Mouse (Mus musculus) adrenal gland (tissue): Measurements from ENCODE around the gene Rab27a.
"Not testable (repeated sequence)": the region's sequence is repeated elsewhere in the genome, so short reads cannot be mapped to it uniquely, and the experiment has no call there.

Source experiments
- intact Hi-C: fragments of 180-260 bp; cut with DNase I; formaldehyde crosslinking; loops from one replicate; pipeline ENCODE4 v1.15.1; 2025

Rab27a gene

GRCm38 (mm10) chr9:73045204-73045603 is 550 bp downstream of the Rab27a start:
- intact Hi-C loops, result no loop called here

- intact Hi-C loops, result no loop called here
Measured at GRCm38 (mm10) chr9:73045711-73046110, 1.1 kb downstream of the Rab27a start.

- intact Hi-C loops, result no loop called here
Measured at GRCm38 (mm10) chr9:73047906-73048305, 3.3 kb downstream of the Rab27a start.

- intact Hi-C loops, result no loop called here
Measured at GRCm38 (mm10) chr9:73048927-73049326, 4.3 kb downstream of the Rab27a start.

GRCm38 (mm10) chr9:73049833-73050232 is 5.2 kb downstream of the Rab27a start:
- intact Hi-C loops, result no loop called here

GRCm38 (mm10) chr9:73050606-73051005 is 6.0 kb downstream of the Rab27a start:
- intact Hi-C loops, result no loop called here

DNA sequence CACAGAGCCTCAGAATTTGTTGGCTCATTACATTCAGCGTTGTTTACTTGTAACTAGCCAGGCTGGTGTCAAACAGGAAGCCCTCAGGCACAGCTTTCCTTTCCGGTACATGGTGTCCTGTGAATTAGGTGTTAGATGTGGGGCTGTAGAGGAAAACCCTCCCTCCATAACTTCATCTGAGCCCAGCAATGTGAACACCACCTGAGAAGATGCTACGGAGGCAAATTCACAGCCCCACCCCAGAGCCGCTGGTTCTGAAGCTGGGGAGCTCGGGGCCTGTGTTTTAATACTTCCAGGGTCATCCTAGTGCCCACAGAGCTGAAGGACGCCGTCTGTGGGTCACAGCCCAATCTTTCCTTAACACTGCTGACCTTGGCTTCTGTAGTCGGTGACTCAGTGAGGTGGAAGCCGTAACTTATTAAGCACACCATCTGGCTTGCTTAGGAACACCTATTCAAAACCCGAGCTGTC is 10.8 kb downstream of the Rab27a start:
- intact Hi-C loops, result no loop called here

DNA sequence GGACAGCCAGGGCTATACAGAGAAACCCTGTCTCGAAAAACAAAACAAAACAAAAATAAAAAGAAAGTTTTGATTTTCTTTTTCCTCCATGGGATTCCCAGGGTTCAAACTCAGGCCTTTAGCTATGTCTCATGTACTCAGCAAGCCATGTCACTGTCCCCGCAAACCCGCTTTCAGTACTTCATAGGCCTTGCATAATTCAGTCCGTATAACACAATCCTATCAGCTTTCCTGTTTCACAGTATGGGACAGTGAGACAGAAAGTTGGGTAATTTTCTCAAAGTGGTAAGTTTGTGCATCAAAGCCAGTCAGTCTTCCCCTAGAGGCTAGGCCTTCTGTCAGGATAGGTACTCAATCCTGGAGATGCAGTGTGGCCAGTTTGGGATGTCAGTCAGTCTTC is 14.6 kb downstream of the Rab27a start:
- intact Hi-C loops, result no loop called here

DNA sequence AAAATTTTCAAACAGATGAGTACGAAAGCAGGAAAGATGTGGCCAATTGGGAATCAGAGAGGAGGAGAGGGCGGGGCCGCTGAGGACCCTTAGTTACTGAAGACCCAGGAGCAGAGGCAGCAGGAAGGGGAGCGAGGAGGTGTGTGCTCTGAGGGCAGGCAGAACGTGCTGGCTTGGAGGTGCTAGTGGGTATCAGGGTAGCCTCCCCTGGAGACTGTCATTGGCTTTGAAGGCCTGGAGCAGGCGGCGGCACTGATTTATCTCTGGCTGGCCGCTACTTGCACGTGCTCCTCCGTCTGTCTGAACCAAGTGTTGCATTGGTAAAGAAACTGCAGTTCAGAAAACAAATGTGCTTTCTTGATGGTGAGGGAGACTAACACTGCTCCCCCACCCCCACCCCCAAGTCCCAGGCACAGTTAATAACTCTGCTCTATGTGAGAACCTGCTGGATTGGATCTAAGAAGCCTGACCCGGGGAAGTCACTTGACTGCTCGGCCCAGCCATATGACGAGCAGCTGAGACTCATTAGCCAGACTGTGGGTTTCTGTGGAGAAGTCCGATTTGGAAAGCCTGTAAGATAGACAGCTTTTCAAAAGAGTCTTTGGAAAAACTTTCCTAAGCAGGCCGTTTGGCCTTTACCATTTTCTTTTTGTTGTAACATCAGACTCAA is 19.1 kb downstream of the Rab27a start:
- intact Hi-C loops, result no loop called here

- intact Hi-C loops, result no loop called here
Measured at GRCm38 (mm10) chr9:73067086-73067485, 22.4 kb downstream of the Rab27a start.

- intact Hi-C loops, result no loop called here
Measured at GRCm38 (mm10) chr9:73068230-73068679, 23.6 kb downstream of the Rab27a start.

DNA sequence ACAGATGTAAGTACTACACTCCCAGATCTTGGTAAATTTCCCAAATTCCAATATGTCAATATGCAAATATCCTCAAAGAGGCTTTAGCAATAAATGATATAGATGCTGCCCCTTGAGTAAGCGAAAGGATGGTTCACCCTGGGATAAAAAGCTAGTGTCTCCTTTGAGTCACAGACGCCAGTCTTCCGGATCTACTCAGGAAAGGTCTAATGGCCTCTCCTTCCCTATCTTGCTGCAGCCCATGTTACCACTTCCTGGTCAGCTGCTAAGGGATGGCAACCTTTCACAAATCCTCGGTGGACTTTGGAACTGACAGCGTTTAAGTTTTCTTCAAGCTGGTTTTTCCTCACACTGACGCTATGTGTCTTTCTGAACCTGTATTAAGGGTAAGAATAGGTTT is 24.0 kb downstream of the Rab27a start:
- intact Hi-C loops, result no loop called here

- intact Hi-C loops, result no loop called here
Measured at GRCm38 (mm10) chr9:73070971-73071659, 26.5 kb downstream of the Rab27a start.

- intact Hi-C loops, result no loop called here
Measured at GRCm38 (mm10) chr9:73072426-73072825, 27.8 kb downstream of the Rab27a start.

DNA sequence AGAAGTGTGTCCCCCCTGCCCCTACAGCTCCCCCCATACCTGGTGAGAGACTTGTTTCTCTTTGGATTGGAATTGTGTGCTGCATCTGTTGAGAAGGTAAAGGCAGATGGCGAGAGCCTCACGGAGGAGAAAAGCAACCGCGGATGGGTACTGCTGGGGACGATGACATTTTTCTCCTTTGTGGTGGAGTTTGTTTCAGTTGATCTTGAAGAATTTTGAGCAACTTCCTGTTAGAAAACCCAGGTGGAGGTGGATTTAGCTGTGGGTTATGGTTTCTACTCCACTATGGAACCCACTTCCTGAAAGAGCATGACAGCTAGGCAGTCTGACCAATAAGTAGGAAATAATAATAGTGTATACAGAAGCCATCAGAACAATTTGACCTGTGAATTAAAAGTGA is 28.5 kb downstream of the Rab27a start:
- intact Hi-C loops, result no loop called here

DNA sequence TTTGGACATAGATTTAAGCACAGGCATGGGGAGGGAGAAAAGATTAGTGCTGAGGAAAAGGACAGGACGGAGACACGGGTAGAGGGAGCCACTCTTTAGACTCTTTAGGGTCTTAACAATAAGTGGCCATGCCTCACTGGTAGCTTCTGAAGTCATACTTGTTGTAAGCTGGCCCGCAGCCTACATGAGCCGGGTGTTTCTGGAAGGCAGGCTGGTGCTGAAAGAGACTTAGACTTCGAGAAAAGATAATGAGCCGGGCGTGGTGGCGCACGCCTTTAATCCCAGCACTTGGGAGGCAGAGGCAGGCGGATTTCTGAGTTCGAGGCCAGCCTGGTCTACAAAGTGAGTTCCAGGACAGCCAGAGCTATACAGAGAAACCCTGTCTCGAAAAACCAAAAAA is 34.7 kb downstream of the Rab27a start:
- intact Hi-C loops, result not testable (repeated sequence)

DNA sequence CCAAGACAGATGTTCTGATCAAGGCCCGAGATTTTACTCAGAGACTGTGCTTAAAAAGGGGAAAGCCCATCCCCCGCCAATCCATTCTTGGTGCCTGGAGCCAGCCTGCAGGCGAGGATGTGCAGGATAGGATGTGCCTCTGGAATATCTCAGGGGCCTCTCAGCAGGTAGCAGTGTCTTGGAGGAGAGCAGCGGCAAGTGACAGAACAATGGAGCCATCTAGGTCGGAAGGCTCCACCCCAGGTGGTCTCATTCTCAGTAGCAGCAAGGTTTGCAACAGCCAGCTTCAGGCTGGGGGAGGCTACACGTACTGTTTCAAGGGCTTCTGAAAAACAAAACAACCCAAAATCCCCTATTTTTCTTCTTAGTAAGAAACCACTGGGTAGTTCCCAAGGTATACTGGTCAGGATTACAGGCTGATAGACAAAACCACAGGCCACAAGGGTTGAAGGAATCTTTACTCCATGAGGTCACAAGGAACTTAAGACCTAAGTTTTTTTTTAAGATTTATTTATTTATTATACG is 35.2 kb downstream of the Rab27a start:
- intact Hi-C loops, result no loop called here

DNA sequence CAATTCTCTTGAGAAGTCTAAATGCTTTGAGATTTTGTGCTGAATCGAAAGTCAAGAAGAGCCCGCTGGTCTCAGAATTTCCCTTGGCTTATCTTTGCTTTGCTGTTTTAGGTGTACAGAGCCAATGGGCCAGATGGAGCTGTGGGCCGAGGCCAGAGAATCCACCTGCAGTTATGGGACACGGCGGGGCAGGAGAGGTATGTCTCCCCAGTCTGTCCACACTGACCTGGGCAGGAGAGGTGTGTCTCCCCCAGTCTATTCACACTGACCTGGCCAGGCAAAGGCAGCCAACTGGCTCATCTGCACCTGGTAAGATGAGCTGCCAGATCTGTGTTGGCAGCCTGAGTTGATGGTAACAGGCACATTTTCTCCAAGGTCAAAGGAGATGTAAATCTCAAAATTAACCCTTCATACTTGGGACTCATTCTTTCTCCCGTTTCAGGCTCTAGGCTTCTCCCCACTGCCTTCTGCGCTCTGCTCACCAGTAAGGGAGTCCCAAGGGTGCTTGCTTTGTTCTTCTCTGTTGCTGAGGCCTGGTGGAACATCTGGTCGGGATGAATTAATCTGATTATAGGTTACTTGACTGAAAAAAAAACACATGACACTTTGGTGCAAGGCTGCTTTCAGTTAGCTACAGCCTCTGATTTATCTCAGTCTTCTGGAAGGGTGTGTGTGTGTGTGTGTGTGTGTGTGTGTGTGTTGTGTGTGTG is 37.8 kb downstream of the Rab27a start:
- intact Hi-C loops, result no loop called here

DNA sequence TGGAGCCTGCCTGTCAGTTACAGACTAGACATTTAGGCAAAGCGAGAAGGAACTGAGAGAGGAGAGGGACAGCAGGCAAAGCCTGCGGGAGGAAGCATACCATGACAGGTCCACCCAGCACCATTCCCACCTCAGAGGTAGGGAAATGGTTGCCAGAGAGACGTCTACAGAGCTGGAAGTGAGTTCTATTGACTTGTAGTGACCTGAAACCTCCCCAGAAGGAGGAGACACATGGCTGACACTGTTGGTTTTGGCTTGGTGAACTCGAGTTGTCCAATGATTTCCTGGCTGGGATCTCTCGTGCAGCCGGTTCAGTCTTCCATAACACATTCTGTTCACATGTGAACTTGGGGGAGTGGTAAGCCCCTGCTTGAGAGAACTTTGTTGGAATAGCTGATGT is 39.3 kb downstream of the Rab27a start:
- intact Hi-C loops, result no loop called here

GRCm38 (mm10) chr9:73085845-73086244 is 41.2 kb downstream of the Rab27a start:
- intact Hi-C loops, result no loop called here

DNA sequence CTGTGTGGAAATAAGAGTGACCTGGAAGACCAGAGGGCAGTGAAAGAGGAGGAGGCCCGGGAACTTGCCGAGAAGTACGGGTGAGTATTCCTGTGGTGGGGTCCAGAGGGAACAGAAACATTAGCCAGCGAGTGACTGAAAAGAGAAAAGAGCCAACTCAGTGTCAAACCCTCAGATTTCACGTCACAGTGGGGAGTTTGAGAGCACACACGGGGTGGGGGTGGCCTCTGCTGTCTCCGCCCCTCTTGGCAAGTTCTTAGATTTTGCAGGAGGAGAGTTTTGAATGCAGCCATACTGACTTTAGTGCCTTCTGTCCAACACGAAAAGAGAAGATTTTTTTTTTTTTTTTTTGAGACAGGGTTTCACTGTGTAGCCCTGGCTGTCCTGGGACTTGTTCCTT is 42.5 kb downstream of the Rab27a start:
- intact Hi-C loops, result no loop called here

DNA sequence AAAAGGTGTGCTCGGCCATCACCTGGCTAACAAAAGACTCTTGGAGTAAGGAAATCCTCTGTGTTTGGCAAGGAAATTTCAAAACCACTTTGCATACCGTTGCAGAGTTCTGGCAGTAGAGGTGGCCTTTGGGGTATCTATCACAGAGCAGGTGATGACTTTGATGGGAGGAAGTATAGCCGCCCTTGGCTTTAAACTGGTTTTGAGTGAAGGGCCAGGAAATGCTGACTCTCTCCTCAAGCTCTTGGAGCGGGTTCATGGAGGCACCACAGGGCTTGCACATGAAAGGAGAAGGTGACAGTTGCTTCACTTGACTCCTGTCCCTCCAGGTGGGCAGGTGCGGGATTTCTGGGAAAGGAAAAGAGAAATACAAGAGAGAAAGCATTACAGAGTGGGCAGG is 42.9 kb downstream of the Rab27a start:
- intact Hi-C loops, result no loop called here
